Mouse (Mus musculus) embryonic fibroblast, embryonic 13.5 days (primary cell): ENCODE results near the gene Higd1a.

Experiments
- CTCF ChIP-seq: IDR thresholded peaks from 2 replicates; pipeline ENCODE4 v1.5.1; 2011; ENCODE audit warnings: mild to moderate bottlenecking, control low read depth, low read length, moderate library complexity, borderline replicate concordance; ENCODE audit not compliant: insufficient read depth
- POLR2A ChIP-seq: IDR thresholded peaks from 2 replicates; pipeline ENCODE4 v1.6.1; 2011; ENCODE audit warnings: low read depth, mild to moderate bottlenecking, control low read depth, low read length, moderate library complexity

DNA sequence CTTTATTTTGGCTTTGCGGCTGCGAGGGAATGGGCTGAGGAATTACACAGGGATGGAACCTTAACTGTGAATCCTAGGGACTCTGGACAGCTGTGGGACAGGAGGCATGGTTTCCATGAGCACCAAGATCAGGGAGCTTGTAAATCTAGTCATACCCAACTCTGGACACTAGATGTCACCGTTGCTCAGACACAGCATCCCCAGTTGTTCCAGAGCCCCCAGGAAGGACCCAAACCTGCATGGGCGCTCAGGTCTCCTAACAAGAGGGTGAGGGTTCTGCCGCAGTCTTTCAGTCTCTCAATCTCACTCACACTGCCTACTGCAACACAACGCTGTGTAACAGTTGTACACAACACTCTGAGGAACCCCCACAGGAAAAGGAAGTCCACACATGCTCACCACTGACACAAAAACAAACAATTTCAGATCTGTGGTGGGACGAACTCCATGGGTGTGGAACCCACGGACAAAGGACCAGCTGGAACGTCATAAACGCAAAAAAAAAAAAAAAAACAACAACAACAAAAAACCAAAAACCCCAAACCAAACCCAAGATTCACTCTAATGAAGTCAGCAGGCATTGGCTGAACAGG is 11.5 kb downstream of the Higd1a start:
- TF ChIP-seq CTCF (0 out of 2 replicates have a peak, but pooled peaks have one; percentile 11), POLR2A (no peak)
